Mouse (Mus musculus) kidney, postnatal 36 days (tissue): ENCODE data around the gene Pkdrej.
"Not testable (repeated sequence)": the region's sequence is repeated elsewhere in the genome, so short reads cannot be mapped to it uniquely, and the experiment has no call there.

Experiments used
- DNase-seq, 2 experiments: peaks; one replicate each; pipeline ENCODE4 v3.0.0; 2021 to 2022; ENCODE audit warnings: mixed read lengths in 2 of 2

Pkdrej gene

GRCm38 (mm10) chr15:85821203-85822010, at the start of gene Pkdrej:
Pkdrej (minus strand) TSS chr15:85821734.
- DNase-seq = peak in 1 of 2 experiments; percentile 64

GRCm38 (mm10) chr15:85867696-85868095, 46.2 kb upstream of the Pkdrej start:
- DNase-seq = peak; percentile 79 to 84

- DNase-seq = not testable (repeated sequence)
Observed at GRCm38 (mm10) chr15:85865913-85866312, 44.4 kb upstream of the Pkdrej start.

GRCm38 (mm10) chr15:85859490-85860031, 38.0 kb upstream of the Pkdrej start, which contains the start of gene Gtse1:
Gtse1 (plus strand) TSS chr15:85859745.
- peak; percentile 96 to 98 for DNase-seq

- peak in 1 of 2 experiments; percentile 40 for DNase-seq
Observed at GRCm38 (mm10) chr15:85858980-85859489, 37.5 kb upstream of the Pkdrej start.

- peak; percentile 61 to 73 for DNase-seq
Observed at GRCm38 (mm10) chr15:85851656-85852392, 30.3 kb upstream of the Pkdrej start.

GRCm38 (mm10) chr15:85845071-85845470, 23.5 kb upstream of the Pkdrej start:
- DNase-seq = no peak

- peak; percentile 75 to 80 for DNase-seq
Observed at GRCm38 (mm10) chr15:85841796-85842360, 20.3 kb upstream of the Pkdrej start.

GRCm38 (mm10) chr15:85840983-85841382, 19.4 kb upstream of the Pkdrej start:
- DNase-seq = peak in 1 of 2 experiments; percentile 67

GRCm38 (mm10) chr15:85836887-85837286, 15.4 kb upstream of the Pkdrej start:
- DNase-seq = no peak

- peak; percentile 17 to 26 for DNase-seq
Observed at GRCm38 (mm10) chr15:85835335-85835734, 13.8 kb upstream of the Pkdrej start.

GRCm38 (mm10) chr15:85832599-85832998, 11.1 kb upstream of the Pkdrej start:
- peak in 1 of 2 experiments; percentile 26 for DNase-seq

GRCm38 (mm10) chr15:85831954-85832590, 10.5 kb upstream of the Pkdrej start, which contains the start of gene Ttc38:
Ttc38 (plus strand) TSS chr15:85832306.
- DNase-seq = peak; percentile 93 to 95

GRCm38 (mm10) chr15:85829470-85829869, 7.9 kb upstream of the Pkdrej start:
- DNase-seq = no peak

GRCm38 (mm10) chr15:85828071-85828470, 6.5 kb upstream of the Pkdrej start:
- DNase-seq = no peak

GRCm38 (mm10) chr15:85826676-85827075, 5.1 kb upstream of the Pkdrej start:
- no peak for DNase-seq

- no peak for DNase-seq
Observed at GRCm38 (mm10) chr15:85822011-85822359, 451 bp upstream of the Pkdrej start.

GRCm38 (mm10) chr15:85813428-85813827, 8.1 kb downstream of the Pkdrej start:
- DNase-seq = no peak

- DNase-seq = peak; percentile 98 to 100
Observed at GRCm38 (mm10) chr15:85811535-85812277, 9.8 kb downstream of the Pkdrej start, which contains the start of gene Cdpf1. Cdpf1 (minus strand) TSS chr15:85811697.

GRCm38 (mm10) chr15:85810806-85811521, 10.6 kb downstream of the Pkdrej start:
- peak; percentile 50 to 79 for DNase-seq

GRCm38 (mm10) chr15:85810462-85810805, 11.1 kb downstream of the Pkdrej start:
- DNase-seq = no peak
